Mouse (Mus musculus): ENCODE results near the gene Disc1.

DNA sequence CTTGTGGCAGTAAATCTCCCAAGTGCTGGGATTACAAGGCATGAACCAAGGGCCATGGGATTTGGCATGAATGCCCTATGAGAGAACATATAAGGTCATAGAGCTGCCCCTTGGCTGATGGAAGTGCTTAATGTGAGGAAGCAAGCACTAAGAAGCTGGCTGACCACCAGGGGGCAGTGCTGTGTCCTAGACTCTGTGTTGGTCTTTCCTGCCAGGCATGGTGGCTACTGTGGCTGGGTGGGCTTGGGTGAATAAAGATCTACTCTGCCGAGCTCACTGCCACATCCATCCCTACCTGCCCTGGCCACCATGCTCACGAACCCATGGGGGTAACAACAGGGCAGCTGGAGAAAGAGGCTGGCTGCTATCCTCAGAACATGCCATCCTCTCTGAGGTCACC is 2.0 kb upstream of the Disc1 start:
- TF ChIP-seq GATA1 (IDR thresholded peaks at IDR 0.05; ENCODE audit: low read length) (no peak), TAL1 (IDR thresholded peaks at IDR 0.05; ENCODE audit: low read length) (no peak)

Measured in erythroblast, embryonic 14.5 days (primary cell).